Mouse (Mus musculus) intestine, postnatal 0 days (tissue): ENCODE measurements around the gene Mb. TPM values are rescaled to one million over a fixed set of nuclear protein-coding genes. Genes with fewer than 3 reads are reported as not detected.
A peak's percentile ranks its signal among the peaks of the same experiment; 100 is the strongest.

Experiments
- ATAC-seq: fragments of 200-750 bp; cut with Nextera tagmentation; 2 replicates; pipeline ENCODE4 v1.8.0; 2017; ENCODE audit warnings: mild to moderate bottlenecking, moderate TSS enrichment, moderate library complexity
- H3K27ac ChIP-seq: fragments of 300-500 bp; sonication (generic); 2 replicates; pipeline ENCODE4 v1.5.1; 2014; ENCODE audit warnings: mild to moderate bottlenecking, low read depth, low read length, moderate library complexity
- H3K27me3 ChIP-seq: fragments of 300-500 bp; sonication (generic); replicated peaks from 2 replicates; pipeline ENCODE4 v1.6.1; 2014; ENCODE audit warnings: low read length, mixed read lengths; ENCODE audit not compliant: control insufficient read depth, insufficient read depth
- H3K36me3 ChIP-seq: fragments of 300-500 bp; sonication (generic); 2 replicates; pipeline ENCODE4 v1.6.1; 2014; ENCODE audit warnings: mild to moderate bottlenecking, moderate library complexity; ENCODE audit not compliant: control insufficient read depth, insufficient read depth
- H3K4me1 ChIP-seq: fragments of 300-500 bp; sonication (generic); replicated peaks from 2 replicates; pipeline ENCODE4 v1.6.1; 2014; ENCODE audit warnings: antibody characterized with exemption, low read length, mixed read lengths; ENCODE audit not compliant: control insufficient read depth, insufficient read depth
- H3K4me2 ChIP-seq: fragments of 300-500 bp; sonication (generic); replicated peaks from 2 replicates; pipeline ENCODE4 v1.6.1; 2014; ENCODE audit warnings: low read depth, mild to moderate bottlenecking, moderate library complexity
- H3K4me3 ChIP-seq: fragments of 300-500 bp; sonication (generic); 2 replicates; pipeline ENCODE4 v1.5.1; 2014; ENCODE audit warnings: low read depth, low read length
- H3K9ac ChIP-seq: fragments of 300-500 bp; sonication (generic); 2 replicates; pipeline ENCODE4 v1.6.1; 2014; ENCODE audit warnings: mild to moderate bottlenecking, low read depth, low read length
- H3K9me3 ChIP-seq: fragments of 300-500 bp; sonication (generic); 2 replicates; pipeline ENCODE4 v1.6.1; 2016; ENCODE audit warnings: mixed run types; ENCODE audit not compliant: control insufficient read depth
- CTCF ChIP-seq: sonication (generic); IDR thresholded peaks from 2 replicates; pipeline ENCODE4 v1.5.1; 2016; ENCODE audit warnings: low read depth, mild to moderate bottlenecking, control low read depth, antibody characterized with exemption, moderate library complexity
- WGBS: fragments of 180-500 bp; shearing (Covaris S2); extraction: QIAGEN DNeasy Blood & Tissue Kit; methylation state at CpG from one replicate; pipeline ENCODE4 v1.1.7; 2014; 5-methylcytosine and 5-hydroxymethylcytosine counted together
- polyA plus RNA-seq: library from polyadenylated mRNA; unstranded; fragments of >200 nt; fragmentation: Nextera tagmentation; extraction: Ambion mirVana; gene quantifications from 2 replicates; pipeline ENCODE4 v1.2.1, GENCODE M21; 2015

Gene Mb
- polyA plus RNA-seq, 1 experiment from 2014 or later = 0.16 TPM

- Histone ChIP-seq H3K4me3 (no peak overlapping the region), H3K9me3 (no peaks in the 10 kb centered on the region), H3K27ac (peak overlapping the region; percentile 89), H3K9ac (no peak overlapping the region), H3K36me3 (no peaks in the 10 kb centered on the region), H3K4me1 (0 out of 2 replicates have a peak, but pooled peaks cover 6% of the 10 kb centered on the region), H3K27me3 (no peaks in the 10 kb centered on the region), H3K4me2 (no peak overlapping the region)
- peak; percentile 43; the same call in 1 of the 2 replicates for ATAC-seq
- WGBS = 52% methylated on average over 11 of the region's 11 CpGs
- TF ChIP-seq CTCF = no peak
Observed at GRCm38 (mm10) chr15:77036320-77036988, 14.0 kb downstream of the Mb start.

- no peaks in the 10 kb centered on the region for H3K27me3 ChIP-seq
- H3K4me1 ChIP-seq = 0 out of 2 replicates have a peak, but pooled peaks cover 6% of the 10 kb centered on the region
- H3K36me3 ChIP-seq = no peaks in the 10 kb centered on the region
- no peaks in the 10 kb centered on the region for H3K9me3 ChIP-seq
- no peak for TF ChIP-seq CTCF
- H3K4me2 ChIP-seq = no peak overlapping the region
- H3K9ac ChIP-seq = no peak overlapping the region
- WGBS = 61% methylated on average over 3 of the region's 3 CpGs
- H3K4me3 ChIP-seq = no peak overlapping the region
- no peak for ATAC-seq
- H3K27ac ChIP-seq = 0 out of 2 replicates have a peak overlapping the region, but pooled peaks have one; percentile 89
Observed at GRCm38 (mm10) chr15:77035643-77036042, 14.8 kb downstream of the Mb start.

DNA sequence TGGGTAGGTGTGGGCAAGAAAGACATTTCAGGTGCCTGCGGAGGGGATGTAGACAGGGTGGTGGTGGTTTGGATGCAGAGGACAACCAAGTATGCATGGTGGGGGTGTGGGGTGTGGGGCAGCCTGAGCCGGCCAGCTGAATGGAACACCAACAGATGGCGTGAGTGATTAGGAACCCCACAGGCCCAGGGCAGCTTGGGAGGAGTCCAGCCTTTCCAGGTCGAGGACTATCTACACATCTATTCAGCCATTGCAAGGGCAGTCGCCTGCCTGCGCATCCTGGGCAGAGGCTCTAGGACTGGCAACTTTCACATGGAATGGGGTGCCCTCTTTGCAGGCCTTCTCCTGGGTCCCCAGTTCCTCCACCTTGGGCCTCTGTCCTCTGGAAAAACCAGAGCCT, 15.9 kb downstream of the Mb start:
- H3K36me3 ChIP-seq = no peaks in the 10 kb centered on the region
- H3K27ac ChIP-seq = no peak overlapping the region
- no peak for TF ChIP-seq CTCF
- ATAC-seq = no peak
- no peaks in the 10 kb centered on the region for H3K9me3 ChIP-seq
- no peak overlapping the region for H3K4me3 ChIP-seq
- no peak overlapping the region for H3K4me2 ChIP-seq
- no peaks in the 10 kb centered on the region for H3K27me3 ChIP-seq
- 84% methylated on average over 6 of the region's 6 CpGs for WGBS
- no peak overlapping the region for H3K9ac ChIP-seq
- H3K4me1 ChIP-seq = 0 out of 2 replicates have a peak, but pooled peaks cover 6% of the 10 kb centered on the region

DNA sequence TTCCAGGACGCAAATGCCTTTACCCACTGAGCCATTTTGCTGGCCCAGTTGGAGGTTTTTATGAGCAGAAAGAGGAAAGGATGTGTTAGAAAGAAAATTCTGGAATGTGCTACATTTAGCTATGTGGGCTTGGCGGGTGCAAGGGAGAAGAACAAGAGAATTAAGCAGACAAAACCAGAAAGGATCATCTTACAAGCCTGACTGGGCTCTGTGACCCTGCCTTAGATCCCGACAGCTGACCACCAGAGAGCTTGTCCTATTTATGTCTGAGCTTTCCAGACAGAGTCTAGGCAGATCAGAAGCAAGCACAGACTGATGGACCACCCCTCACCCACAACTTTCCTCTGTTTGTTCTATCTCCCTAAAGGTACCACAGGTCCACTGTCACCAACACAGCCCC, 19.2 kb downstream of the Mb start:
- Histone ChIP-seq H3K4me1 (no peaks in the 10 kb centered on the region), H3K9ac (no peak overlapping the region), H3K4me3 (no peak overlapping the region), H3K36me3 (no peaks in the 10 kb centered on the region), H3K27me3 (no peaks in the 10 kb centered on the region), H3K27ac (no peak overlapping the region), H3K9me3 (no peaks in the 10 kb centered on the region), H3K4me2 (no peak overlapping the region)
- 72% methylated on average over 3 of the region's 3 CpGs for WGBS
- ATAC-seq = no peak
- no peak for TF ChIP-seq CTCF

DNA sequence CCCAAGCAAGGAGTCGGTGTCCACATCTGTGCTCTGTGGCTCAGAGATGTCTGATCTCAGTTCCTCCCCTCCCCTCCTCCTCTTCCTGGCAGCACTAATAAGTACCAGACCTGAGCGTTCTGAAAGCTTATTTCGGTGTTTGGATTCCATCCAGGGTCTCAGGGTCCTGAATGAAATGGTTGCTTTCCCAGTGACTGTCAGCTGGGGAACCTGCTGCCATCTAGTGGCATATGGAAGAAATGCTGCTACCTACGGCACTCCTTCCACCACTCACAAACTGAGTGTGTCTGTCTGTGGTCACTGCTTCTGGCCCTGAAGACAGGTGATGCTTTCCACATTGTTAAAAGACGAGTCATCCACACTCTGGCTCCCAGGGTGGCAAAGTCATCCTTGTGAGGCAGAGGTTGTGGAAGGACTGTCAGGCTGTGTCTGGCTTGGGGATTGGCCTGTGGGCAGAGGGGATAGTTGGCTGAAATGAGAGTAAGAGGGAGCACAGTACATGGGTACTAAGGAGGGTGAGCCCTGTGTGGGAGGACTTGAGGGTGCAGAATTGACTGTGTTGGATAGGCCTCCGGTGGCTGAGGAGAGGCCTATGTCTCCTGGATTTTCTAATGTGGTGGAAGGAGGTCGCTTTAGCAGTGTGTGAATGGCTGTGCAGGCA, 21.0 kb downstream of the Mb start:
- no peak overlapping the region for H3K27ac ChIP-seq
- H3K4me2 ChIP-seq = no peak overlapping the region
- no peak for ATAC-seq
- TF ChIP-seq CTCF = peak; percentile 96
- no peak overlapping the region for H3K4me3 ChIP-seq
- WGBS = 33% methylated on average over 7 of the region's 7 CpGs
- no peak overlapping the region for H3K9ac ChIP-seq
- H3K36me3 ChIP-seq = no peaks in the 10 kb centered on the region
- no peaks in the 10 kb centered on the region for H3K27me3 ChIP-seq
- H3K4me1 ChIP-seq = no peaks in the 10 kb centered on the region
- no peaks in the 10 kb centered on the region for H3K9me3 ChIP-seq

GRCm38 (mm10) chr15:77027675-77028074, 22.8 kb downstream of the Mb start:
- WGBS = 79% methylated on average over 6 of the region's 6 CpGs
- Histone ChIP-seq H3K27me3 (no peaks in the 10 kb centered on the region), H3K27ac (no peak overlapping the region), H3K4me2 (no peak overlapping the region), H3K4me3 (no peak overlapping the region), H3K36me3 (no peaks in the 10 kb centered on the region), H3K9me3 (no peaks in the 10 kb centered on the region), H3K9ac (no peak overlapping the region), H3K4me1 (no peaks in the 10 kb centered on the region)
- no peak for TF ChIP-seq CTCF
- no peak for ATAC-seq
